Mouse (Mus musculus): ENCODE results near the gene Fgfr2.

The Fgfr2 gene

DNA sequence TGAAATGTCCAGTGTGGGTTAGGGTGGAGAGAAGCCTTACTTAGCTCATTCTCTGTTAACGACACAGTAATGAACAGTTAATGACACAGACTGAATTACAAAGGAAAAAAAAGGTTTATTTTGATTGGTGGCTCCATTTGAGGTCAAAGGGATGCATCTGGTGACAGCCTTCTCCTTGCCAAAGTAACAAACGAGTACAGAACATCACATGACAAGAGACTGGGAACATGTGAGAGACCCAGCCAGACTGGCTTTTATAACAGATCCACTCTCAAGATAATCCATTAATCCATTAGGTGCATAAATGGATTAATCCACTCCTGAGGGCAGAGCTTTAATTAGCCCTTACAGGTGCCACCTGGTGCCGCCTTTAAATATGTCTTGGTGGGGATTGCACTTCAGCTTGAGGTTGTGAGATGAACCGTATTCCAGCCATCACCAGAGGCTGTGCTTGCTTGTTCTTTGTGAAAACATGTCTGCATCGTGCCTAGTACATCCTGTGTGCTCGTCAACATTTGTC lies 2470.1 kb downstream of the Fgfr2 start:
- DNase-seq (ENCODE audit: extremely low read depth, insufficient read length, low spot score) = no peak

DNA sequence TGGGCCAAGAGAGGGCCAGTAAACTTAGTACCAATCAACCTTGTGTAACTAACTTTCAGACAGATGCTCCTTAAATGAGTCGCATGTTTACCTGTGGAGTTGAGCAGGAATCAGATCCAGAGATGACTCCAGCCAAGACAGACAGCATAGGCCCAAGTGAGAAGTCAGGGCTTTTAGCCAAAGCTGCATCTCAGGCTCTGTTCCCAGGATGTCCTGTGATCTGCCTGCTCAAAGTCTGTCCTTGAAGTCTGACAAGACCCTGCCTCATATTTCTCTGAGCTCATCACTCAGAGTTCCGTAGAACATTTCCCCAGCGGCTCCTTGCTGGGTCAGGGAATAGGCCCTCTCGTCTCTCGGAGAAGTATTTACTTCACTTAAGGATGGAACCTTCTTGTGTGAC lies 2472.5 kb downstream of the Fgfr2 start:
- no peak for DNase-seq (ENCODE audit: extremely low read depth, insufficient read length, low spot score)

DNA sequence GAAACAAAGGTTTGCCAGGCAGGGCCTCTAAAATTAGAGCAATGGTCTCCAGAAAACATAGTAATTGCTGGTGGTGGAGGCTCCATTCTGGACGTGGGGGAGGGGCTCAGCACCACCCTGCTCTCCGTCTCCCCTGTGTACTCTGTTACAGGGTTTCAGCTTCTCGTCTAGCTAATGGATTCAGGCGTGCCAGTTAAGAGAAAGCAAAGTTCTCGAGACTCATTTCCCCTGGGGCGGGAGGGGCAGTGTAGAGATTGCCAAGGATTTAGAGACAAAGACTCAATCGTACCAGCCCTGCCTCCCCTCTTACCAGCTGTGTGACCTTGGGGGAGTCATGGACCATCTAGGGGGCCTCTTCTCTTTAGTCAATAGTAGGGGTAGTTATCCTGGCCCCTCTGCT lies 2473.9 kb downstream of the Fgfr2 start:
- no peak for DNase-seq (ENCODE audit: extremely low read depth, insufficient read length, low spot score)

DNA sequence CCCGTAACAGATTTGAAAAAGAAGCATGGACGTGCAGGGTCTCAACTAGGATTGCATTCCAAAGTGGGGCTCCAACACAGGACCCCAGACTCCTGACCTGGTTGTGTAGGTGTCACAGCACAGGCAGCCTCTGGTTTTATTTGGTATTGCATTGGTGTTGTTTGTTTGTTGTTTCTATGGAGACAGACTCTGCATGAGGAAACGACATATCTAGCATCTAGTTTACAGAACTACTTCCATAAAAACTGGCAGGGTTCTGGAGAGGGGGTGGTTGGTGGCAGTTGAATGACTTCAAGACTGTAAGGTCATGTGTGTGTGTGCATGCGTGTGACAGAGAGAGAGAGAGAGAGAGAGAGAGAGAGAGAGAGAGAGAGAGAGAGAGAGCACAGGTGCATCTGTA lies 2475.1 kb downstream of the Fgfr2 start:
- DNase-seq (ENCODE audit: extremely low read depth, insufficient read length, low spot score) = no peak

DNA sequence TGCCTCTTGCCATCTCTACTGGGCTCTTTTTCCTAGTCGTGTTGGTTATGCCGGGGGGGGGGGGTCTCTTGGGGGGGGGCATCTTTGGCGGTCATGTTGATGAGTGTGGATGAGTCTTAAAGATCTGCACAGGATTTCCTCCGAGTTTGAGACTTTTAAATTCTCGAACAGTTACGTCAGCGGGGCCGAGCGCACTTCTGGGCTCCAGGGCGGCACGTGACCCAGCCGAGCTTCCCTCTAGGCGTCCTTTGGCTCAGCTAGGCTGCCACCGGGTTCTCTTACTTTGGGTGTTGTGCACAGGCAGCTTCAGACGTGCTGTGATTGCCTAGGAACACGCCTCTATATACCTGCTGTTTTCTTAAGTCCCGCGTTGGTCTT lies 2476.4 kb downstream of the Fgfr2 start:
- peak; percentile 85 for DNase-seq (ENCODE audit: extremely low read depth, insufficient read length, low spot score)

DNA sequence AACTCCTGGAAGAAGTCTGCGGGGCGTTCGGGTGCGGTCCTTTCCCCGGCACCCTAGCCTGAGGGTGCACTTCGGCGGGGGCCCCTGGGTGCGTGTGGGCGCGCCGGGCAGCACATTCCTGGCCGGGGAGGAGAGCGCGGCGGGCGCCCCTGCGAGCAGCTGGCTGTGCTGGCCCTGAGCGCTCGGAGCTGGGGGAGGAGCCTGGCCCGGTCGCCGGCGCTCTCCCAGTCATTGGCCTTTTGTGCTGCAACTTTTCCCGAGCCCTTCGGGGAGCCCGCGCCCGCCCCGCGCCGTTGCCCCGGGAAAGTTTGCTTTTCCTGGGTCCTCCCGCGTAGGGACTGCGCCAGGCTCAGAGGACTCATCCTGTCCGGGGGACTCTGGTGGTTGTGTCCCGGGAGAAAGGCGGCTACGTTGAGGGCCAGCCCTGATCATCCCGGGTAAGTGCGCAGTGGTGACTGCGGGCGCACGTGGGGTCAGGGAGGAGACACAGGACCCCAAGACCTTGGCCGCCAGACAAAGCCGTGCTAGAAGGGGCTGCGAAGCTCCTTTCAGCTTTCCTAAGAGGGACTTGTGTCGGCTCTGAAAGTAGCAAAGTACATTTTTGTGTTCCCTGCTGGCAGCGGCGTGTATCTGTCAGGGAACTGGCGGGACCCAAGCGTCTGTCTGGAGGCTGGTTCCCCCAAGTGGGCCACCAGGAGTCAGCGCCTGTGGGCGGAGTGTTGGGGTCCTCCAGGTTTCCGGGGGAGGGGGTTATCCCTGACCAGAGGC lies 2477.0 kb downstream of the Fgfr2 start:
- peak; percentile 89 for DNase-seq (ENCODE audit: extremely low read depth, insufficient read length, low spot score)

DNA sequence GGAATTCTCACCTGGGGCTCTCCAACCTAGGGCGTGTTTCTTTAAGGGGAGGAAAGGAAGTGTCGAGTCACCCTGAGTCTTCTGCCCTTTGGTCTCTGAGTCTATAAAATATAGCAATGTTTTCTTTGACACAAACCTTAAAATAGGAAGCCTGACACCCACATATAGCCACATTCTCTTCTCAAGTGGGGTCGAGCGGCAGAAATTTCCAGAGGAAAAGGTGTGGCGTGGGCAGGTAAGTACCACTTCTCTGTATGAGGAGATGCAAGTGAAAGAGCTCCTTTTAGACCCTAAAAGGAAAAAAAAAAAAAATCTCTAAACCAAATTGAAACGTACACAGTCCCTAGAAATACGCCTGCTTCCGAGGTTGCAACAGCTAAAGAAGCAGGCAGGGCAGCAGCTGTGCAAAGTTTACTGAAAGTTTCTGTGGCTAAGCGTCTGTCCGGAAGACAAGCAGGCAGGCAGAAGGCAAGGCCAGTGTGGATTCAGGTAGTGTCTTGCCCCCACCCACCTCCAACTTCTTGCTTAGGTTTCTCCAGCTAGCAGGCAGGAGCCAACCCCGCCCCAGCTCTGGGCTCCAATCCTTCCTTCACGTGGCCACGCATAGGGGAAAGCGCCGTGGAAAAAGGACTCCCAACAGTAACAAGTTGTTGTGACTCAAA lies 2477.7 kb downstream of the Fgfr2 start:
- DNase-seq (ENCODE audit: extremely low read depth, insufficient read length, low spot score) = no peak

DNA sequence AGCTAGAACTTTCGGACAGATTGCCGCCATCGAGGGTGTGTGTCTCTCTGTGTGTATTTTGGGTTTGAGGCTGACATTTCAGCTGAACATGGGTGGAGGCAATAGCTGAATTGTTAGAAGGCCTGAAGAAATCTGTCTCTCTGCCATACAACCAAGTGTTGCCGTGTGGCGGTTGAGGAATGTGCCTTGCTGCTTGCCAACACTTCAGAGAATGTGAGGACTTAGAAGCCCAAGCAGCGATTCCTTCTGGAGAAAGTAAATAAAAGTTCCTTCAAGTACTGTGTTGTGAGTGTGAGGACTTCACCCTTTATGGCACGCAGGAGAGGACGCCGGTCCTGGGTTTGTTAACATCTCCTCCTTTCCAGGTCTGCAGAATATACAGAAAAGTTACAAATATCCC lies 2482.5 kb downstream of the Fgfr2 start:
- peak; percentile 38 for DNase-seq (ENCODE audit: extremely low read depth, insufficient read length, low spot score)

DNA sequence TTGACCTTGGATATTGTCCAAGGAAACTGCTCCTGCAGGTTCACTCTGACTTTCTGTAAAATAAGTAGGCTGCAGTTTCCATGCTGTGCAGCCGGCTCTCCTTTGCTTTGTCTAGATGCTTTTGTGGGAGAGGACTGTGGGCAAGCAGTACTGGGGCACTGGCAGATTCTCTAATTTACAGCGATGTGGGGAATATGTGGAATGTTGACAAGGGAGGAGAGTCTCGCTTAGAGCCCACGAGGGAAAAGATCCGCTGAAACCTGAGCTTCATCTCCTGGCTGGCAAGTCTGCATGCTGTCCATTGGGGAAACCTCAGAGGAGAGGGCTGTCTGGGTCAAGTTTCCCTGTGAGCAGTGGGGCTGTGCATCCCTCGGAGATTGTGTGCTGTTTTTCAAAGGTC lies 2485.3 kb downstream of the Fgfr2 start:
- no peak for DNase-seq (ENCODE audit: extremely low read depth, insufficient read length, low spot score)

DNA sequence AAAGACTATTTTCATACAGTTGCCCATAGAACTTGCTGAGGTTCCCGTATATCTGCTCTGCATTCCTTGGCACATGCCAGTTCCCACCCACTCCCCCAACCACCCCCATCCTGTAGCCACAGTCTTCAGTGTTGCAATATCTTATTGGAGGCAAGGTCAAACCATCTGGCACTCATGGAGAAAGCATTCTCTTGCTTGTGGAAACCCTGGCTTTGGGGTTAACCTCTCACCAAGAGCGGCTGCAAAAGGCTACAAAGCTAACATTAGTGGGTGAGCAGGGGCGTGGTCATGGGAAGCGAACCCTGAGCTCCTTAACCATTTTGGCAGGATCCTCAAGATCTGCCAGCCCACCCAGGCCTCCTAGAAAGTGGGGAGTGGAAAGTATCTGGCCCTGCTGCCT lies 2486.2 kb downstream of the Fgfr2 start:
- no peak for DNase-seq (ENCODE audit: extremely low read depth, insufficient read length, low spot score)

DNA sequence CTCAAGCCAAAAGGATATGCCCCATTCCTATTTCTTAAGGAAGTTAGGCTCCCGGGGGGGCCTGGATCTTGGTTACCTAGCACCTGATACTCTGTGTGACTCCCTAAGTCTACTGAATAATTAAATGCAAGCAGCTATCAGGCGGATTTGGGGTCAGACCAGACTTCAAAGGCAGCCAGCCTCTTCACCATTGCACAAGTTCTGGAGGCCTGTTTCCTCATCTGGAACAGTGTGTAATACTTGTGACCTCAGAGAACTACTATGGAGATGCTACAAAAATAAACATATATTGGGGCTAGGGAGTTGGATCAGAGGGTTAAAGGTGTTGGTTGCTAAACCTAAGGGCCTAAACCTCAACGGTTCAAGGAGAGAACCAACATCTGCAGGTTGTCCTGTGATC lies 2486.9 kb downstream of the Fgfr2 start:
- DNase-seq (ENCODE audit: extremely low read depth, insufficient read length, low spot score) = no peak

DNA sequence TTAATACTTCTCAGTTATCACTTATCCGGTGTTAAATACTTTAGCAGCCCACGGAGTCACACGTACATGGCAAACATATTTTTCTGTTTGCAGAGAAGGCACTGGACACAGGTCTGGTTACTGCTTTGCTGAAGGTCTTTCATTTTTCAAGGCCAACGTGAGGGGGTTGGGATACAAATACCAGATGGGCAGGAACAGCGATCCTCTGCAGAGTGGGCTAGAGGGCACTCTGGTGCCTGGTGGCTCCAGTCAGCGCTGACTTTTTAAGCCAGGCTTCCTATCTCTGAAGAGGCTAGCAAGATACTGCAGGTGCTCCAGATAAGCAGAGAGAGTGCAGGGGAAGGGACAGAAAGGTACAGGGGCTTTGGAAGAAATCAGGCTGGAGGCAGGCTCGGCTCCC lies 2487.9 kb downstream of the Fgfr2 start:
- DNase-seq (ENCODE audit: extremely low read depth, insufficient read length, low spot score) = no peak

DNA sequence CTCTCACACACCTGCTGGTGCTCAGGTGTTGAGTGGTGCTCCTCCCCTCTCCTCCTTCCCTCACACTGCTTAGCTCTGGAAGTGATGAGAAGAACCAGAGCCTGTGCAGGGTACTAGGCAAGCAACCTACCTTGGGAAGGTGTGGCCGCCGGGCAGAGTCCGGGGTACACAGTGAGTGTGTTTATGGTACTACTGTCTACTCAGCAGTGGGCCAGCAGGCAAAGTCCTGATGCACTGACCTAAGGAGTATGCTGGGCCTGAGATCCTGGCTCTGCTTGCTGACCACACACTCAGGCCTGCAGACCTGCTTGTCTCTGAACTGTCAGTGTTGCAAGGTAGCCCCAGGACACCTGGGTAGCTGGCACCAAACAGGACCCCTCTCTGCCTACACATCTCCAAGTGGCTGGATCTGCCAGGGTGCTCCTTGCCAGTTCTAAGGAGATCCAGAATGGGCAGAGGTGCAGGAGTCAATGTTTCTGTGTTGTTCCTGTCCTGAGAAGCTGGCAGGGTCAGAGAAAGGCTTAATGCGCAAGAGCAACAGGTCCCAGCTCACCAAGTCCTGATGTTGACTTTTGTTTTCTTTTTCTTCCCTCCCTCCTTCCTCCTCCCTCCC lies 2488.8 kb downstream of the Fgfr2 start:
- DNase-seq (ENCODE audit: extremely low read depth, insufficient read length, low spot score) = no peak

DNA sequence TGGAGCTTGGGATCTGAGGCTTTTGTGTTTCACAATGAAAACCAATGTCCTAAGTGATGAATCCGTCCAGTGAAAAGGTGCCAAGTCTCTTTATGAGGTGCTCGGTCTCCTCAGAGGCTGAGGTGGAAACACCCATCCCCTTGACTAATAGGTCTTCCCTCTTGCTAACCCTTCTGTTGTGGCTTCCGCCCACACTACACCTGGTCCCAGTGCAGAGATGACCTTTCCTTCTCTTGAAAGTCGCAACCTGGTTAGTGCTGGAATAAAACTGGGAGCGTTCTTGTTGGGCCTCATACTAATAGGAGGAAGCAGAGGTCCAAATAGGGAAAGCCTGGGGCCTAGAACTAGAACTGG lies 2490.8 kb downstream of the Fgfr2 start:
- no peak for DNase-seq (ENCODE audit: extremely low read depth, insufficient read length, low spot score)

DNA sequence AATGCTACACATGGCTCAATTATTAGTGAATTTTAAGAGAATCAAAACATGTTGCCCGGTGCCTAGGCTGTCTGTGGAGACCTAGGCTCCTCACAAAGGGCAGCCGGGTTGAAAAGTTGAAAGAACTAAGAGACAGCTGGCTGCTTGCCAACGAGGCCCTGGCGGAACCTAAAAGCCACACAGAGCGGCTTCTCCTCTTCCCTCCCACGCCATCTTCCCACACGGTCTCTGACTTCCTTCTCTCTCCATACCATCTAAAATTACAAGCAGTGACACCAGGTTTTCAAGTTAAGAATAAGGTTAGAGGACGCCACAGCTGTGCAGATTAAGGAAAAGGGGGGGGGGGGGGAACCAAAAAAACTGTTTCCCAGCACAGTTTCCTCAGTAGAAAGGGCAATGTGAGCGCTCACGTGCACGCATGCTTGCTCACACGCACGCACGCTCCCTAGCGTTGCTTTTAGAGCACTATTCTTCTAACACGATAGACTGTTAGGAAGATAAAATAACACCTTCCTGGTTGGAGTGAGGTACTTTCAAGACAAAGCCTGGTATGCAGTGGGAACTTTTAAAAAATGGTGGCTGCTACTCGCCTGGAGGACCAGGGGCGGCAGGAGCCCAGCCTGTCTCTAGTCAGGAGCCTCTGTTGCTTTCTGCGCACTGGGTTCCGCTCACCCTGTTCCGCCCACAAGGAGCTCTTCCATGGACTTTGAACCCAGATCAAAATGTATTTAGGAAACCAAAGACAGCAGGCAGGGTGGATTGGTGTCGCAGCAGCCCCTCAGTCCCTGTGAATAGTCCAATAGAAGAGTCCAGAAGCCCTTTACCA lies 2491.4 kb downstream of the Fgfr2 start:
- DNase-seq (ENCODE audit: extremely low read depth, insufficient read length, low spot score) = no peak

DNA sequence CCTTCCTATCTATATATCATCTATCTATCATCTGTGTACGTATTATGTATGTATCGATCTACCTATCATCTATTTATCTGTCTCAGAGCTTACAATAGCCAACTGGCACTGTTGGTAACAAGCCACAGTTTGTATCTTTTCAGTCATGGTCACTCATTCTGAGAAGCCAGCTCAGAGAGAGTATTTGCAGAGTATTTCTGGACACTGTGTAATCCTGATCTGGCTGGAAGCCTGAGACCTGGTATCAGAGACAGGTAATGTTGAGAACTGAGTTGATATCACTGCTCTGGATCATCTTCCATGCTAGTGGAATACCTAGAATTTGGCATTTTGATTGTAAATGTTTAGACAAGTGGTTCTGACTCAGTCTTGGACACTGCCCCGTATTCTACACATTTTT lies 2492.2 kb downstream of the Fgfr2 start:
- DNase-seq (ENCODE audit: extremely low read depth, insufficient read length, low spot score) = no peak

DNA sequence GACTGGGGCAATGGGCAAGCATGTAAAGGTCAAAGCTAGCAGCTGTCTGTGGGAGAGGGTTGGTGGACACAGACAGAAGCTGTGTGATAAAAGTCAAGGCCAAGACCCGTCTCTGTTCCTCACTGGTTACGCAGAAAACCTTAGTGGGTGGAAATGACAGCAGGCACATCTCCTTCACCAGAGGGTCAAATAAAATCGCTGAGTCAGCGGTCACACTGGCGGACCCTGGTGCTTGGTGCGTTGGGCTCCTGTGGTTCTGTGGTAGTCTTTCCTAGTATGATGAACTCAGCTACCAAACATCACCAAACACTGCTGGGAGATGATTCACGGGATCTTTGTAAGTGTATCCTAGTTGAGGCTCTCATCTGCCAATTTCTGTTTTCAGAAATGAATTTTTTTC lies 2493.2 kb downstream of the Fgfr2 start:
- DNase-seq (ENCODE audit: extremely low read depth, insufficient read length, low spot score) = no peak

DNA sequence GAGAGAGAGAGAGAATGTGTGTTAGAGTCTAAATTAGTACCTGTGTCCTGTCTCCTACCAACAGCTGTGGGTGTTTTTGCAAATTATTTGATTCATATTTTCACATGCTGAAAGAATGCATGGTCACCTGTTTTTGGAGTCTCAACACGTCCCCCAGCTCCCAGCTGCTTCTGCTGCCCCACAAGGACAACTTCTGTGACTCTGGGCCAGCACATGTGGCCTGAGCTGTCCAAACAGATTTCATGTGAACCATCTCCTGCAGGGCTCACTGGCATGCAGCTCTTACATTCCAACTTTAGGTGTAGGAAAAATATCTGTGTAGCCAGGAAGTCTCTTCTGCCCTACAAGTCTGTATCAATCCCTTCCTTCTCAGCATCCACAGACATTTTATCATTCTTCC lies 2494.5 kb downstream of the Fgfr2 start:
- DNase-seq (ENCODE audit: extremely low read depth, insufficient read length, low spot score) = no peak

DNA sequence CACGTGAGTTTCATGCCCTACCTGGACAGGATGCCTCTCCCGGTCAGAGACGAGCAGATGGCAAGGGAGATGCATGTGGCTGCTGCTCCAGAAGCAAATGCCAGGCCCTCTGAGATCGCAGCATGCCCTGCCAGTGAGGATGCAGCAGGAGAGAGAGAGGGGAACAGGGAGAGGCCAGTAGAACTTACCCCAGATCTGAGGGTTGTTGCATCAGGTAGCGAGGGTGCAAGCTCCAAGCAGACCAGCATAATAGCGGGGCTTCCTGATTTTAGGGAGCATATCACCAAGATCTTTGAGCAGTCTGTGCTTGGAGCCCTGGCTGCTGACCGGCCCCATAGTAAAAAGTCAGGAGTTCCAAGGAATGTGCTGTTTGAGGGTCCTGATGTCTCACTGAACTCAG lies 2497.8 kb downstream of the Fgfr2 start:
- DNase-seq (ENCODE audit: extremely low read depth, insufficient read length, low spot score) = no peak

DNA sequence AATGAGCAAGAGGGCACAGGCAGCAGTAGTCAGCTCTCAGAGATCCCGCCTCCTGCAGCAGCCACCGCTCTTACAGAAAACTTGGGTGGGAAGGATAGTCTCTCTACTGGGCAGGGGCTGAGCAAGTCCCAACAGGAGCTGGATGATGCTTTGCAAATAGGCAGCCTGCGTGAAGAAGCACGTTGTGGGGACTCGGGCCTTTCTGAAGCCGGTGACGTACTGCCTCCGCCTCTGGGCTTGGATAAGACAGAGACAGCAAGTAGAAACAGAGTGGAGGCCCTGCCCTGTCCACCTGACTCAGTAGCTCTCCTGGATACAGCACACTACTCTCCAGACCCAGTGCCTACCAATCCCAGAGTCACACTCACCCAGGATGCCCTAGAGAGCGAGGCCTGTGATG lies 2498.9 kb downstream of the Fgfr2 start:
- no peak for DNase-seq (ENCODE audit: extremely low read depth, insufficient read length, low spot score)

DNA sequence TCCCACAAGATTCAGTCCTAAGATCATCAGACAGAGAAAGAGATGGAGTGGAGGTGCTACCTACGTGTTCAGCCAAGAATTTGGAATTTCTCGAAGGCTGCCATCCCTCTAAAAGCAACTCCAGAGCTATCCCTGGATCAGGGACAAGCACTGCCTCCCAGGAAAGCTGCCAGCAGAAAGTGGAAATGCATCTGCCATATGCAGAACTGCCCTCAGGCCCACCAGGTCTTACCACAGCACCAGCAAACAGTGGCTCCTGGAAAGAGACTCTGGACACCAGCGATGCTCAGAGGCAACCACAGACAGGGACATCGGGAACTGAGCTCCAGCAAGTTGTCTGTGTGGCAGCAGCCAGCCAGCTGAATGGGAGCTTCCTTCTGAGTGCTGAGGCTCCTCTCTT lies 2500.8 kb downstream of the Fgfr2 start:
- no peak for DNase-seq (ENCODE audit: extremely low read depth, insufficient read length, low spot score)
